ENCODE assay signal across 24 mouse cellular contexts in the genomic region with DNA sequence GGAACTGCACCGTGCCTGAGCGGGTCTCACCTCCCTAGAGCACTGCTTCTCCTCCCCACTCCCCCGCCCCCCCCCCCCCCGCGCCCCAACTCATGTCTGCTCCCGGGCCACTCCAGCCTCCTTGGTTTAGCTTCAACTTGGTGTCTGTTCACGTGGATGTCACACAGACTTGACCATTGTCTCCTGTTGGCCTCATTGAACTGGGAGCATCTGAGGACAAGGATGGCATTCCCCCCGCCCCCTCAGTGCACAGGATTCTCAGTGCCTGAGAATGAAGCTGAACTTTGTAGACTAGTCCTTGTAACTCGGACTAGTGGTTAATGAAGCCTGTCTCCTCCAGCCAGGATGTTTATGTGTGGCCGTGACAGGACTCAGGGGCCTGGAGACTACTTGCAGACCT. TPM values are rescaled to one million over a fixed set of nuclear protein-coding genes. Genes with fewer than 3 reads are reported as not detected.
DNase-seq lines count a peak whose midpoint lies in the region; ATAC-seq and TF ChIP-seq lines count a peak whose summit lies in the region.
"Had no signal": no experiment of that assay in that cellular context is flagged by ENCODE, and none has a peak within 500 bp of the region (broad histone marks: within the 10 kb centered on the region; RNA-seq: fewer than 3 reads in every experiment).

No protein-coding gene starts in this region.

- H3K4me2 ChIP-seq in heart, embryonic 16.5 days (ENCODE audit: low read depth, low read length) = no peak overlapping the region
- H3K4me2 ChIP-seq in midbrain, embryonic 11.5 days = no peak overlapping the region
- no peak overlapping the region for H3K4me2 ChIP-seq in midbrain, embryonic 13.5 days (replicated peaks)
- H3K4me2 ChIP-seq in hindbrain, embryonic 12.5 days (replicated peaks) = no peak overlapping the region
- H3K4me2 ChIP-seq: embryonic facial prominence, embryonic 12.5 days; forebrain, embryonic 13.5 days; limb, embryonic 12.5 days; liver, embryonic 12.5 days had no signal

- 70% methylated on average over 10 of the region's 10 CpGs for WGBS in heart, embryonic 16.5 days
- 70% methylated on average over 10 of the region's 10 CpGs for WGBS in heart, adult 2 months
- WGBS in midbrain, embryonic 11.5 days = 77% methylated on average over 8 of the region's 10 CpGs
- 81% methylated on average over 10 of the region's 10 CpGs for WGBS in midbrain, embryonic 13.5 days
- WGBS in hindbrain, embryonic 12.5 days = 75% methylated on average over 7 of the region's 10 CpGs

- H3K9me3 ChIP-seq in heart, embryonic 16.5 days (replicated peaks; ENCODE audit: control insufficient read depth, low read length) = no peaks in the 10 kb centered on the region
- H3K9me3 ChIP-seq in midbrain, embryonic 11.5 days (ENCODE audit: control insufficient read depth, low read length) = no peaks in the 10 kb centered on the region
- no peaks in the 10 kb centered on the region for H3K9me3 ChIP-seq in midbrain, embryonic 13.5 days
- no peaks in the 10 kb centered on the region for H3K9me3 ChIP-seq in hindbrain, embryonic 12.5 days (replicated peaks)
- H3K9me3 ChIP-seq: embryonic facial prominence, embryonic 12.5 days; forebrain, embryonic 13.5 days; limb, embryonic 12.5 days; liver, embryonic 12.5 days had no signal

- H3K36me3 ChIP-seq in heart, embryonic 16.5 days (ENCODE audit: control insufficient read depth, insufficient read depth) = no peaks in the 10 kb centered on the region
- no peaks in the 10 kb centered on the region for H3K36me3 ChIP-seq in heart, adult 2 months (ENCODE audit: control insufficient read depth, insufficient read depth, low read length)
- no peaks in the 10 kb centered on the region for H3K36me3 ChIP-seq in midbrain, embryonic 11.5 days (ENCODE audit: control insufficient read depth, insufficient read depth, low read length)
- H3K36me3 ChIP-seq in midbrain, embryonic 13.5 days = peaks cover 16% of the 10 kb centered on the region
- peaks cover 7% of the 10 kb centered on the region; the same call in 1 of the 2 replicates for H3K36me3 ChIP-seq in hindbrain, embryonic 12.5 days
- H3K36me3 ChIP-seq: embryonic facial prominence, embryonic 12.5 days; limb, embryonic 12.5 days; liver, embryonic 12.5 days had no signal

- intact Hi-C loops in gastrocnemius, adult 2 months (cut with DNase I) = no loop called here
- intact Hi-C loops in heart, adult 2 months (cut with DNase I) = no loop called here

- H3K9ac ChIP-seq in heart, embryonic 16.5 days (ENCODE audit: low read length) = no peak overlapping the region
- H3K9ac ChIP-seq in heart, adult 2 months (ENCODE audit: low read depth, low read length) = no peak overlapping the region
- no peak overlapping the region for H3K9ac ChIP-seq in midbrain, embryonic 11.5 days (ENCODE audit: low read length)
- no peak overlapping the region for H3K9ac ChIP-seq in midbrain, embryonic 13.5 days (replicated peaks)
- no peak overlapping the region for H3K9ac ChIP-seq in hindbrain, embryonic 12.5 days
- H3K9ac ChIP-seq: embryonic facial prominence, embryonic 12.5 days; forebrain, embryonic 13.5 days; limb, embryonic 12.5 days; liver, embryonic 12.5 days had no signal

- no peaks in the 10 kb centered on the region for H3K27me3 ChIP-seq in heart, embryonic 16.5 days (ENCODE audit: control insufficient read depth, insufficient read depth, low read length)
- no peaks in the 10 kb centered on the region for H3K27me3 ChIP-seq in heart, adult 2 months (ENCODE audit: control insufficient read depth, insufficient read depth, low read length)
- H3K27me3 ChIP-seq in midbrain, embryonic 11.5 days (ENCODE audit: control insufficient read depth, insufficient read depth, low read length) = no peaks in the 10 kb centered on the region
- H3K27me3 ChIP-seq in midbrain, embryonic 13.5 days = no peaks in the 10 kb centered on the region
- H3K27me3 ChIP-seq in hindbrain, embryonic 12.5 days = 0 out of 2 replicates have a peak, but pooled peaks cover 2% of the 10 kb centered on the region
- H3K27me3 ChIP-seq: embryonic facial prominence, embryonic 12.5 days; forebrain, embryonic 13.5 days; limb, embryonic 12.5 days; liver, embryonic 12.5 days; Patski had no signal

- no peaks in the 10 kb centered on the region for H3K79me2 ChIP-seq in heart, adult 2 months (replicated peaks; ENCODE audit: control insufficient read depth, insufficient read depth, low read length)

- TF ChIP-seq CTCF in gastrocnemius, adult 2 months (IDR thresholded peaks at IDR 0.05) = no peak
- no peak for TF ChIP-seq CTCF in heart, adult 2 months (IDR thresholded peaks at IDR 0.05)

- no peak for ATAC-seq in heart, embryonic 16.5 days (replicated peaks; ENCODE audit: extremely low read depth, insufficient read depth, low FRiP score)
- ATAC-seq in midbrain, embryonic 11.5 days (ENCODE audit: low FRiP score) = no peak
- ATAC-seq in midbrain, embryonic 13.5 days = no peak
- no peak for ATAC-seq in hindbrain, embryonic 12.5 days (ENCODE audit: low FRiP score)
- ATAC-seq: forebrain, embryonic 13.5 days; hindbrain, postnatal 0 days; intestine, postnatal 0 days; liver, embryonic 12.5 days; Patski had no signal

- no peak overlapping the region for H3K4me3 ChIP-seq in gastrocnemius, adult 2 months
- no peak overlapping the region for H3K4me3 ChIP-seq in heart, embryonic 16.5 days (ENCODE audit: low read length)
- H3K4me3 ChIP-seq in heart, adult 2 months = no peak overlapping the region
- no peak overlapping the region for H3K4me3 ChIP-seq in midbrain, embryonic 11.5 days (ENCODE audit: low read depth, low read length)
- H3K4me3 ChIP-seq in midbrain, embryonic 13.5 days (replicated peaks) = no peak overlapping the region
- H3K4me3 ChIP-seq in hindbrain, embryonic 12.5 days = no peak overlapping the region
- H3K4me3 ChIP-seq: embryonic facial prominence, embryonic 12.5 days; erythroblast, embryonic 14.5 days; forebrain, embryonic 13.5 days; limb, embryonic 12.5 days; liver, embryonic 12.5 days had no signal

- TF ChIP-seq POLR2A in heart, adult 2 months (IDR thresholded peaks at IDR 0.05; ENCODE audit: insufficient read depth, low read depth, low read length) = no peak

- peaks cover 41% of the 10 kb centered on the region for H3K4me1 ChIP-seq in heart, embryonic 16.5 days (ENCODE audit: control insufficient read depth, insufficient read depth, low read length)
- peaks cover 4% of the 10 kb centered on the region; the same call in 1 of the 2 replicates for H3K4me1 ChIP-seq in heart, adult 2 months (ENCODE audit: control insufficient read depth, insufficient read depth, low read length)
- peaks cover 15% of the 10 kb centered on the region for H3K4me1 ChIP-seq in midbrain, embryonic 11.5 days (ENCODE audit: control insufficient read depth, insufficient read depth, low read length)
- H3K4me1 ChIP-seq in midbrain, embryonic 13.5 days (replicated peaks) = peaks cover 23% of the 10 kb centered on the region
- peaks cover 22% of the 10 kb centered on the region for H3K4me1 ChIP-seq in hindbrain, embryonic 12.5 days
- H3K4me1 ChIP-seq: liver, embryonic 12.5 days had no signal

- DNase-seq in gastrocnemius, adult 2 months = no peak
- no peak for DNase-seq in gastrocnemius, postnatal 10 days
- no peak for DNase-seq in heart, adult 2 months
- peak; percentile 45 for DNase-seq in midbrain, embryonic 11.5 days (ENCODE audit: low spot score, missing footprints)
- no peak for DNase-seq in urinary bladder, postnatal 25 days (ENCODE audit: low spot score)
- DNase-seq: adrenal gland, postnatal 10 days; cerebellum, adult 9-11 months; gastrocnemius, postnatal 25 days; lung, adult 2 months; lung, postnatal 36 days; right cerebral cortex, adult 18-20 months had no signal

- no peak for TF ChIP-seq EP300 in heart, adult 2 months (IDR thresholded peaks at IDR 0.05; ENCODE audit: insufficient read depth, low read depth, low read length)

- H3K27ac ChIP-seq in gastrocnemius, adult 2 months = peak overlapping the region; percentile 77; the same call in 1 of the 2 replicates
- H3K27ac ChIP-seq in heart, embryonic 16.5 days (ENCODE audit: low read length) = peak overlapping the region; percentile 93
- no peak overlapping the region; the same call in 1 of the 2 replicates for H3K27ac ChIP-seq in heart, adult 2 months
- no peak overlapping the region for H3K27ac ChIP-seq in midbrain, embryonic 11.5 days (ENCODE audit: low read depth, low read length)
- H3K27ac ChIP-seq in midbrain, embryonic 13.5 days = no peak overlapping the region
- no peak overlapping the region for H3K27ac ChIP-seq in hindbrain, embryonic 12.5 days
- H3K27ac ChIP-seq: embryonic facial prominence, embryonic 12.5 days; forebrain, embryonic 13.5 days; hindbrain, postnatal 0 days; limb, embryonic 12.5 days; liver, embryonic 12.5 days; stomach, postnatal 0 days had no signal

RNA-seq across cellular contexts. Expression of a gene that starts 23.2 kb away (rescaled TPM):
- total RNA-seq in gastrocnemius, adult 2 months (2021) = 10 to 100 TPM in 1 of 2 experiments, 1 to 10 TPM in 1; 8.4 to 13.6 TPM
- 10 to 100 TPM; 12.2 to 19.2 TPM for total RNA-seq in gastrocnemius, postnatal 10 days (2021)
- polyA plus RNA-seq in heart, embryonic 16.5 days (2015; fragmentation: Nextera tagmentation; extraction: Ambion mirVana) = 116 and 118 TPM in 2 replicates
- 10 to 100 TPM; 21.6 to 26.1 TPM for total RNA-seq in heart, adult 2 months (2021)
- 31.9 and 39.2 TPM in 2 replicates for polyA plus RNA-seq in heart, adult 2 months (2012; rRNA removed)
- 89.8 and 95.4 TPM in 2 replicates for polyA plus RNA-seq in midbrain, embryonic 11.5 days (2014; fragmentation: Nextera tagmentation; extraction: Ambion mirVana)
- polyA plus RNA-seq in midbrain, embryonic 13.5 days (2015; fragmentation: Nextera tagmentation; extraction: Ambion mirVana) = 74.9 and 80.2 TPM in 2 replicates
- 83.4 and 90.1 TPM in 2 replicates for polyA plus RNA-seq in hindbrain, embryonic 12.5 days (2016; fragmentation: Nextera tagmentation; extraction: Ambion mirVana)
- total RNA-seq: hematopoietic stem cell, adult 5-6 weeks had no signal
- polyA plus RNA-seq: erythroblast, embryonic 14.5 days had no signal

RNA-seq across cellular contexts. Expression of a gene that starts 26.7 kb away (rescaled TPM):
- 10 to 100 TPM; 32.2 to 48.0 TPM for total RNA-seq in gastrocnemius, adult 2 months (2021)
- 10 to 100 TPM; 41.4 to 46.1 TPM for total RNA-seq in gastrocnemius, postnatal 10 days (2021)
- polyA plus RNA-seq in heart, embryonic 16.5 days (2015; fragmentation: Nextera tagmentation; extraction: Ambion mirVana) = 23.9 and 26.1 TPM in 2 replicates
- 10 to 100 TPM; 15.2 to 15.4 TPM for total RNA-seq in heart, adult 2 months (2021)
- 14.8 and 18.6 TPM in 2 replicates for polyA plus RNA-seq in heart, adult 2 months (2012; rRNA removed)
- polyA plus RNA-seq in midbrain, embryonic 11.5 days (2014; fragmentation: Nextera tagmentation; extraction: Ambion mirVana) = 3.5 and 4.6 TPM in 2 replicates
- polyA plus RNA-seq in midbrain, embryonic 13.5 days (2015; fragmentation: Nextera tagmentation; extraction: Ambion mirVana) = 2.7 and 3.4 TPM in 2 replicates
- polyA plus RNA-seq in hindbrain, embryonic 12.5 days (2016; fragmentation: Nextera tagmentation; extraction: Ambion mirVana) = 19.9 and 24.6 TPM in 2 replicates
- polyA plus RNA-seq: erythroblast, embryonic 14.5 days had no signal

Comparison
In these comparisons a context has a peak if more than half of its experiments do, and no peak if none do; other contexts are left out.
1. H3K27ac ChIP-seq: peak in gastrocnemius, adult 2 months (single experiment) and heart, embryonic 16.5 days (single experiment); none in heart, adult 2 months (single experiment), midbrain, embryonic 11.5 days (single experiment), midbrain, embryonic 13.5 days (single experiment) and hindbrain, embryonic 12.5 days (single experiment).